ENCODE assay signal across 20 mouse cellular contexts in genomic region chr7:132094666-132095065, GRCm38 (mm10). TPM values are rescaled to one million over a fixed set of nuclear protein-coding genes. Genes with fewer than 3 reads are reported as not detected.
DNase-seq lines count a peak whose midpoint lies in the region; TF ChIP-seq lines count a peak whose summit lies in the region.
"Had no signal": no experiment of that assay in that cellular context is flagged by ENCODE, and none has a peak within 500 bp of the region (broad histone marks: within the 10 kb centered on the region; RNA-seq: fewer than 3 reads in every experiment).

No protein-coding gene starts in this region.

- TF ChIP-seq CTCF in gastrocnemius, adult 2 months (IDR thresholded peaks at IDR 0.05), result no peak
- TF ChIP-seq CTCF in cerebellum, adult 2 months (IDR thresholded peaks at IDR 0.05; ENCODE audit: borderline replicate concordance, insufficient read depth, low read depth, low read length), result no peak

- WGBS in cerebellum, adult 2 months, result 86% methylated on average over 7 of the region's 7 CpGs

- H3K4me3 ChIP-seq in gastrocnemius, adult 2 months, result no peak overlapping the region
- H3K4me3 ChIP-seq in cerebellum, adult 2 months (replicated peaks; ENCODE audit: insufficient read depth, low read depth, low read length), result no peak overlapping the region
- H3K4me3 ChIP-seq: embryonic facial prominence, embryonic 10.5 days; embryonic facial prominence, embryonic 12.5 days; forebrain, embryonic 10.5 days; forebrain, embryonic 12.5 days had no signal

- intact Hi-C loops in gastrocnemius, adult 2 months (cut with DNase I), result no loop called here
- intact Hi-C loops in heart, postnatal 25 days (cut with DNase I), result no loop called here

- H3K27me3 ChIP-seq in cerebellum, adult 2 months (ENCODE audit: control insufficient read depth, insufficient read depth, low read length), result no peaks in the 10 kb centered on the region
- H3K27me3 ChIP-seq: embryonic facial prominence, embryonic 12.5 days; forebrain, embryonic 12.5 days had no signal

- peak; percentile 40 for DNase-seq in gastrocnemius, adult 2 months
- DNase-seq in gastrocnemius, postnatal 4 days (ENCODE audit: low spot score in 2 of 2), result no peak
- peak; percentile 88 for DNase-seq in heart, adult 11 months
- DNase-seq in heart, postnatal 25 days (ENCODE audit: low spot score), result no peak
- peak; percentile 82 for DNase-seq in fibroblast of lung, adult 2 months (ENCODE audit: low read depth)
- peak; percentile 46 for DNase-seq in skeletal muscle tissue, adult 2 months (ENCODE audit: low read depth, low spot score)
- no peak for DNase-seq in cerebellum, adult 2 months
- DNase-seq: adrenal gland, adult 2 months; adrenal gland, postnatal 10 days; adrenal gland, postnatal 25 days; cerebellum, adult 11 months; cerebellum, adult 18-20 months; cerebellum, adult 9-10 months; cerebellum, postnatal 25 days had no signal

- peak overlapping the region; percentile 41; the same call in 1 of the 2 replicates for H3K27ac ChIP-seq in gastrocnemius, adult 2 months
- no peak overlapping the region for H3K27ac ChIP-seq in cerebellum, adult 2 months (ENCODE audit: insufficient read depth, low read length)
- H3K27ac ChIP-seq: embryonic facial prominence, embryonic 10.5 days; embryonic facial prominence, embryonic 12.5 days; forebrain, embryonic 10.5 days; forebrain, embryonic 12.5 days had no signal

- no peaks in the 10 kb centered on the region for H3K4me1 ChIP-seq in cerebellum, adult 2 months (ENCODE audit: control insufficient read depth, insufficient read depth, low read length)
- H3K4me1 ChIP-seq: embryonic facial prominence, embryonic 10.5 days; embryonic facial prominence, embryonic 12.5 days; forebrain, embryonic 10.5 days; forebrain, embryonic 12.5 days had no signal

- no peak for TF ChIP-seq POLR2A in cerebellum, adult 2 months (IDR thresholded peaks at IDR 0.05; ENCODE audit: borderline replicate concordance, insufficient read depth, low read length)

RNA-seq across cellular contexts. Expression of gene Cpxm2, which starts 59.9 kb away (rescaled TPM):
- 10 to 100 TPM in 1 of 2 experiments, 1 to 10 TPM in 1; 5.2 to 17.2 TPM for total RNA-seq in gastrocnemius, adult 2 months (2021)
- 1 to 10 TPM; 5.5 to 5.6 TPM for total RNA-seq in gastrocnemius, postnatal 4 days (2021)
- 1 to 10 TPM; 1.3 to 3.4 TPM for total RNA-seq in heart, postnatal 25 days (2021)
- polyA plus RNA-seq in cerebellum, adult 2 months (2012; rRNA removed), result 1.4 and 1.6 TPM in 2 replicates
- total RNA-seq: MEL had no signal
- polyA plus RNA-seq: C2C12 had no signal

Comparison
In these comparisons a context has a peak if more than half of its experiments do, and no peak if none do; other contexts are left out.
1. DNase-seq: peak in gastrocnemius, adult 2 months (single experiment), heart, adult 11 months (single experiment), fibroblast of lung, adult 2 months (single experiment) and skeletal muscle tissue, adult 2 months (single experiment); none in gastrocnemius, postnatal 4 days (0 of 2), heart, postnatal 25 days (single experiment) and cerebellum, adult 2 months (0 of 2).